Mouse (Mus musculus): ENCODE results near the gene Tbc1d22a. TPM values are rescaled to one million over a fixed set of nuclear protein-coding genes. Genes with fewer than 3 reads are reported as not detected.

Tbc1d22a gene
- polyA plus RNA-seq, 1 experiment, result 56.5 TPM

DNA sequence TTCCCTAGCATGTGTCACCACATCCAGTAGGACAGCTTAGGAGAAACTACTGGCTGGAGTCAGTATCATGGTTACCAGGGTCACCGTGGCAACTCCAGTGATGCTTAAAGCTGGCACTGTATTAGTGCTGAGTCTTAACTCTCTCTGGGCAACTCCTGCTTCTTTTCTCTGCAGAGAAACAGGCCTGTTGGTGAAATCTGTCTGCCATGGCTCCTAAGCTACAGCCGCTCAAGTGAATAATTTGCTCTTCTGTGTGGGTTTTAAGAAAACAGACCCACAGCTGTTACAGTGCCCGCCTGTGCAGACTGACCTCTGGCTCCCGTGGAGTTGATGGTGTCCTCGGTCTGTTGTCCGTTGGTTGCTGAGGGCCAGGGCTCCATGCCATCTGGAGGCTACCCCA is 205.4 kb downstream of the Tbc1d22a start:
- Histone ChIP-seq H3K27ac (ENCODE audit: control insufficient read depth, insufficient read depth, low read length) (no peak overlapping the region), H3K27me3 (ENCODE audit: control insufficient read depth, insufficient read depth, low read length) (no peaks in the 10 kb centered on the region), H3K4me1 (replicated peaks; ENCODE audit: control insufficient read depth, insufficient read depth, low read length) (no peaks in the 10 kb centered on the region), H3K36me3 (ENCODE audit: control insufficient read depth, insufficient read depth, low read length) (no peaks in the 10 kb centered on the region; the same call in 1 of the 2 replicates), H3K4me3 (ENCODE audit: control insufficient read depth, insufficient read depth, low read length) (no peak overlapping the region)
- 98% methylated on average over 6 of the region's 6 CpGs for WGBS
- TF ChIP-seq CTCF (IDR thresholded peaks at IDR 0.05; ENCODE audit: borderline replicate concordance, control insufficient read depth, extremely low read depth, insufficient read depth, low read length, poor library complexity), result no peak
- TF ChIP-seq POLR2A (IDR thresholded peaks at IDR 0.05; ENCODE audit: control insufficient read depth, extremely low read depth, insufficient read depth, low read length, poor library complexity), result no peak
- no peak for DNase-seq

DNA sequence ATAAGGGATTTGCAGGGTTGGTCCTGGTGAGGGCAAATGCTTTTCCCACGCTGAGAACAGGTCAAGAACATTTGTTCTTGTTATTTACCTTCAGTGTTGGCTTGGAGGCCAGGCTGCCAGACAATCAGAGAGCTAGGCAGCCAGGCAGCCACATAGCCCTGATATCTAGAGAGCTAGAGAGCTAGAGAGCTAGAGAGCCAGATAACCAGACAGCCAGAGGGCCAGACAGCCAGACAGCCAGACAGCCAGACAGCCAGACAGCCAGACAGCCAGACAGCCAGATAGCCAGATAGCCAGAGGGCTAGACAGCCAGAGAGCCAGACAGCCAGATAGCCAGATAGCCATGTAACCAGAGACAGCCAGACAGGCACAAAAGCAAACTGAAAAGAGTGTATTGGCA is 208.6 kb downstream of the Tbc1d22a start:
- H3K4me1 ChIP-seq (replicated peaks; ENCODE audit: control insufficient read depth, insufficient read depth, low read length), result no peaks in the 10 kb centered on the region
- no peak overlapping the region for H3K4me3 ChIP-seq (ENCODE audit: control insufficient read depth, insufficient read depth, low read length)
- DNase-seq, result no peak
- H3K36me3 ChIP-seq (ENCODE audit: control insufficient read depth, insufficient read depth, low read length), result no peaks in the 10 kb centered on the region; the same call in 1 of the 2 replicates
- TF ChIP-seq POLR2A (IDR thresholded peaks at IDR 0.05; ENCODE audit: control insufficient read depth, extremely low read depth, insufficient read depth, low read length, poor library complexity) (no peak), CTCF (IDR thresholded peaks at IDR 0.05; ENCODE audit: borderline replicate concordance, control insufficient read depth, extremely low read depth, insufficient read depth, low read length, poor library complexity) (no peak)
- WGBS, result 84% methylated on average over 1 of the region's 1 CpGs
- H3K27ac ChIP-seq (ENCODE audit: control insufficient read depth, insufficient read depth, low read length), result no peak overlapping the region
- H3K27me3 ChIP-seq (ENCODE audit: control insufficient read depth, insufficient read depth, low read length), result no peaks in the 10 kb centered on the region

DNA sequence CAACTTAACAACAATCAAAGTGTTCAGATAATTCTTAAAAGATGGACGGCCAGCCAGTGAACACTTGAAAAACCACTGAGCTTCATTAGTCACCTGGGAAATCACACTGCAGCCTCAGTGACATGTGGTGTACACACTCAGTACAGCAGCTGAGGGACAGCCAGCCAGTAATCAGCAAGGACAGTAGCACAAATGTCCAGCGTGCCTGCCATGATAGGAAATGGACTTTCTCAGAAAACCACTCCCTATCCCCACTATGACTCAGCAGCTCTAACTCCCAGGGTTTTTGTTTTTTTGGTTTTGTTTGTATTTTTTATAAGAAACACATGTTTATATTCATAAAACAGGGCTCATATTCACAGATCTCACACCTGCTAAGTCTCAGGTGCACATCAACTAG is 209.6 kb downstream of the Tbc1d22a start:
- H3K36me3 ChIP-seq (ENCODE audit: control insufficient read depth, insufficient read depth, low read length), result no peaks in the 10 kb centered on the region; the same call in 1 of the 2 replicates
- 70% methylated on average over 2 of the region's 2 CpGs for WGBS
- no peak overlapping the region for H3K4me3 ChIP-seq (ENCODE audit: control insufficient read depth, insufficient read depth, low read length)
- H3K4me1 ChIP-seq (replicated peaks; ENCODE audit: control insufficient read depth, insufficient read depth, low read length), result no peaks in the 10 kb centered on the region
- no peak for DNase-seq
- TF ChIP-seq POLR2A (IDR thresholded peaks at IDR 0.05; ENCODE audit: control insufficient read depth, extremely low read depth, insufficient read depth, low read length, poor library complexity), result no peak
- TF ChIP-seq CTCF (IDR thresholded peaks at IDR 0.05; ENCODE audit: borderline replicate concordance, control insufficient read depth, extremely low read depth, insufficient read depth, low read length, poor library complexity), result no peak
- H3K27ac ChIP-seq (ENCODE audit: control insufficient read depth, insufficient read depth, low read length), result no peak overlapping the region
- H3K27me3 ChIP-seq (ENCODE audit: control insufficient read depth, insufficient read depth, low read length), result no peaks in the 10 kb centered on the region

DNA sequence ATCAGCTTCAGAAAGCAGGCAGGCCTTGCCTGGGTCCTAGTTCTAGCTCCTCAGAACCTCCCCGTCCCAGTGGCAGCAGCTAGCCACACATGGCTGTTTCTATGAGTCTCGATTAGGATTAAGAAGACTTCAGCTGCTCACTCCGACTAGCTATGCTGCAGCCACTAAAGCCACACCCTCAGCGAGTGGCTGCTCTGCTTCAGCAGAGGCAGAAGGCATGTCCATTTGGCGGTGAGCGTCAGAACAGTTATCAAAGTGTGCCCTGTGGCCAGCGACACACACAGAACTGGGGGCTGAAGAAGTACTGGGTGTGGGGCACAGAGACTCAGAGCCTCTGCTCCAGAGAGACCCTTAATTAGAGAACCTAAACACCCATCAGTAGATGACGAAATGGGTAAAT is 210.7 kb downstream of the Tbc1d22a start:
- Histone ChIP-seq H3K36me3 (ENCODE audit: control insufficient read depth, insufficient read depth, low read length) (no peaks in the 10 kb centered on the region), H3K4me3 (ENCODE audit: control insufficient read depth, insufficient read depth, low read length) (no peak overlapping the region), H3K27me3 (ENCODE audit: control insufficient read depth, insufficient read depth, low read length) (no peaks in the 10 kb centered on the region), H3K27ac (ENCODE audit: control insufficient read depth, insufficient read depth, low read length) (no peak overlapping the region), H3K4me1 (replicated peaks; ENCODE audit: control insufficient read depth, insufficient read depth, low read length) (no peaks in the 10 kb centered on the region)
- TF ChIP-seq CTCF (IDR thresholded peaks at IDR 0.05; ENCODE audit: borderline replicate concordance, control insufficient read depth, extremely low read depth, insufficient read depth, low read length, poor library complexity) (no peak), POLR2A (IDR thresholded peaks at IDR 0.05; ENCODE audit: control insufficient read depth, extremely low read depth, insufficient read depth, low read length, poor library complexity) (no peak)
- DNase-seq, result no peak
- 96% methylated on average over 8 of the region's 8 CpGs for WGBS

DNA sequence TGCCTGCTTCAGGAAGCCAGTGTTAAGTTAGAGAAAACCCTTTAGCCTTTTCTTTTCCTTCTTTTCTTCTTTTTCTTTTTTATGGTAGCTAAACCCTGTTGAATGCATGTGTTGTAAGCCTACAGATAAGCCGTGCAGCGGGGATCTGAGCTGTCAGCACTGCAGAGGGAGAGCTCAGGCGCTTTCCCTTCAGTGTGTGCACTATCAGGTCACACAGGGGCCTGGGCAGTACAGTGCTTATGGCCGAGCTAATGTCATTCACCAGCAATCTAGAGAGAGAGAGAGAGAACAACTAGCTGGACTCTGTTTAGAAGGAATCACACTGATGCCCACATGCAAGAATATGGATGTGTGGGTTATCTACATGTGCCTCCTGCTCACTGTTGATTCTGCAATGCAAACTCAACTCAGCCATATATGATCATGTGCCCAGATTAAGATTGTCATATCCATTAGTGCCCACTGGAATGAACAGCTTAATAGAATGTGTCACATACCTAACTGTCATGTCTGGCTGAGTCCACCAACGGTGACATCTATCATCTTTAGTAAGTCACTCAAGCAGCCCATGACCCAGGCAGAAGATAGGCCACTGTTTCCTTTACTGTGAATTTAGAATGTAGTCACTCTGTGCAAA is 212.2 kb downstream of the Tbc1d22a start:
- Histone ChIP-seq H3K27me3 (ENCODE audit: control insufficient read depth, insufficient read depth, low read length) (no peaks in the 10 kb centered on the region), H3K27ac (ENCODE audit: control insufficient read depth, insufficient read depth, low read length) (no peak overlapping the region), H3K4me3 (ENCODE audit: control insufficient read depth, insufficient read depth, low read length) (no peak overlapping the region), H3K36me3 (ENCODE audit: control insufficient read depth, insufficient read depth, low read length) (no peaks in the 10 kb centered on the region), H3K4me1 (replicated peaks; ENCODE audit: control insufficient read depth, insufficient read depth, low read length) (no peaks in the 10 kb centered on the region)
- DNase-seq, result no peak
- no peak for TF ChIP-seq POLR2A (IDR thresholded peaks at IDR 0.05; ENCODE audit: control insufficient read depth, extremely low read depth, insufficient read depth, low read length, poor library complexity)
- 98% methylated on average over 5 of the region's 5 CpGs for WGBS

DNA sequence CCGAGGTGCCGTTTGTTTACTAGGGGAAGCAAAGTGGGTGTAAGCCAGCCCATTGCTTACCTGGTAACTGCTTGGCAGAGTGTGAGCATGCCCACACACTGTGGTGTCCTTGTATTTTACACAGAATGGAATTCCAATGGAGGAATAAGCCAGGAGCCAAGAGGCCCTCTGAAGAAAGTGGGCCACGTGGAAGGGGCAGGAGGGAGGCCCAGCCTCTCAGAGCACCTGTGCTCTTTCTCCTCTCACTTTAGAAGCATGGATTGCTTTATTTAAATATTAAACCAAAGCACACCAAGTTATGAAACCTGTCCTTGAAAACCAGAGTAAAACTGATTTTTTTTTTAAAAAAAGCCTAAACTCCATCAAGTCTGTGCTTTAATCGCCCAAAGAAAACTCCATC is 213.2 kb downstream of the Tbc1d22a start:
- Histone ChIP-seq H3K4me3 (ENCODE audit: control insufficient read depth, insufficient read depth, low read length) (no peak overlapping the region), H3K27ac (ENCODE audit: control insufficient read depth, insufficient read depth, low read length) (no peak overlapping the region), H3K27me3 (ENCODE audit: control insufficient read depth, insufficient read depth, low read length) (no peaks in the 10 kb centered on the region), H3K36me3 (ENCODE audit: control insufficient read depth, insufficient read depth, low read length) (no peaks in the 10 kb centered on the region), H3K4me1 (replicated peaks; ENCODE audit: control insufficient read depth, insufficient read depth, low read length) (no peaks in the 10 kb centered on the region)
- DNase-seq, result no peak
- TF ChIP-seq CTCF (IDR thresholded peaks at IDR 0.05; ENCODE audit: borderline replicate concordance, control insufficient read depth, extremely low read depth, insufficient read depth, low read length, poor library complexity) (no peak), POLR2A (IDR thresholded peaks at IDR 0.05; ENCODE audit: control insufficient read depth, extremely low read depth, insufficient read depth, low read length, poor library complexity) (no peak)
- WGBS, result 95% methylated on average over 4 of the region's 4 CpGs

DNA sequence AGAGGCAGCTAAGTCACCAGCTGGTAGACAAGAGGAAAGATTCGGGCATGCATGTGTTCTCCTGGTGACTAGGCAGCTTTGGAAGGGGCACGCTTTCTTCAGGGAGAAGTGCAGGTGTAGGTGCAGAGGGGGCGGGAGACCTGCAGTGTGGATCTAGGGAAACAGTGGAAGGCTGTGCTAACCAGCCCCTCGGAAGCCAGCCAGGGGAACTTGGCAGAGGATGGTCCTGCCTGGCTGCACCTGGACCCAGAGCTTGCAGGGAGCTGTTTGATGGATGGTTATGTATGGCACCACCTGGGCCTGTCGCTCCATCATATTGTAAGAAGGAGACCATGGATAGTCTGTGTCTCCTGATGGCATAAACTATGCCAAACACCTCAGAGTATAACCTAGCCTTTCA is 214.2 kb downstream of the Tbc1d22a start:
- Histone ChIP-seq H3K4me1 (replicated peaks; ENCODE audit: control insufficient read depth, insufficient read depth, low read length) (no peaks in the 10 kb centered on the region), H3K36me3 (ENCODE audit: control insufficient read depth, insufficient read depth, low read length) (no peaks in the 10 kb centered on the region), H3K27ac (ENCODE audit: control insufficient read depth, insufficient read depth, low read length) (no peak overlapping the region), H3K27me3 (ENCODE audit: control insufficient read depth, insufficient read depth, low read length) (no peaks in the 10 kb centered on the region), H3K4me3 (ENCODE audit: control insufficient read depth, insufficient read depth, low read length) (no peak overlapping the region)
- TF ChIP-seq CTCF (IDR thresholded peaks at IDR 0.05; ENCODE audit: borderline replicate concordance, control insufficient read depth, extremely low read depth, insufficient read depth, low read length, poor library complexity), result no peak
- no peak for TF ChIP-seq POLR2A (IDR thresholded peaks at IDR 0.05; ENCODE audit: control insufficient read depth, extremely low read depth, insufficient read depth, low read length, poor library complexity)
- DNase-seq, result no peak
- 97% methylated on average over 5 of the region's 5 CpGs for WGBS

All from thymus, adult 2 months (tissue).